Mouse (Mus musculus): ENCODE measurements around the gene Ms4a4c. TPM values are rescaled to one million over a fixed set of nuclear protein-coding genes. Genes with fewer than 3 reads are reported as not detected.

The Ms4a4c gene
- polyA plus RNA-seq, 1 experiment from 2014 or later, result 2.8 TPM

Other genes with a start within 250 kb of the Ms4a4c start
- not detected in 2 replicates for gene 1700025F22Rik, start 239.4 kb upstream of the Ms4a4c start, polyA plus RNA-seq (2015; fragmentation: Nextera tagmentation; extraction: Ambion mirVana)
- not detected in 2 replicates for gene Ms4a13, start 208.0 kb upstream of the Ms4a4c start, polyA plus RNA-seq (2015; fragmentation: Nextera tagmentation; extraction: Ambion mirVana)
- gene Ms4a12, start 172.3 kb upstream of the Ms4a4c start, polyA plus RNA-seq (2015; fragmentation: Nextera tagmentation; extraction: Ambion mirVana), result 0.17 and 0.20 TPM in 2 replicates
- gene Ms4a1, start 138.5 kb upstream of the Ms4a4c start, polyA plus RNA-seq (2015; fragmentation: Nextera tagmentation; extraction: Ambion mirVana), result 0.11 TPM in 1 of 2 replicates, not detected in the other
- not detected in 2 replicates for gene Ms4a5, start 120.9 kb upstream of the Ms4a4c start, polyA plus RNA-seq (2015; fragmentation: Nextera tagmentation; extraction: Ambion mirVana)
- gene Ms4a14, start 90.3 kb upstream of the Ms4a4c start, polyA plus RNA-seq (2015; fragmentation: Nextera tagmentation; extraction: Ambion mirVana), result 0.08 TPM in 1 of 2 replicates, not detected in the other
- gene Ms4a7, start 68.6 kb upstream of the Ms4a4c start, polyA plus RNA-seq (2015; fragmentation: Nextera tagmentation; extraction: Ambion mirVana), result 3.8 and 6.7 TPM in 2 replicates
- 10.5 and 10.7 TPM in 2 replicates for gene Ms4a4a, start 29.2 kb upstream of the Ms4a4c start, polyA plus RNA-seq (2015; fragmentation: Nextera tagmentation; extraction: Ambion mirVana)
- 0.56 and 1.1 TPM in 2 replicates for gene Ms4a4b, start 38.8 kb downstream of the Ms4a4c start, polyA plus RNA-seq (2015; fragmentation: Nextera tagmentation; extraction: Ambion mirVana)
- 9.3 and 12.4 TPM in 2 replicates for gene Ms4a6c, start 64.6 kb downstream of the Ms4a4c start, polyA plus RNA-seq (2015; fragmentation: Nextera tagmentation; extraction: Ambion mirVana)
- 0.17 and 0.29 TPM in 2 replicates for gene Gm8369, start 81.2 kb downstream of the Ms4a4c start, polyA plus RNA-seq (2015; fragmentation: Nextera tagmentation; extraction: Ambion mirVana)
- gene Ms4a6b, start 111.7 kb downstream of the Ms4a4c start, polyA plus RNA-seq (2015; fragmentation: Nextera tagmentation; extraction: Ambion mirVana), result 7.4 and 8.4 TPM in 2 replicates
- 4.8 and 5.1 TPM in 2 replicates for gene Ms4a4d, start 132.0 kb downstream of the Ms4a4c start, polyA plus RNA-seq (2015; fragmentation: Nextera tagmentation; extraction: Ambion mirVana)
- gene Ms4a6d, start 200.1 kb downstream of the Ms4a4c start, polyA plus RNA-seq (2015; fragmentation: Nextera tagmentation; extraction: Ambion mirVana), result 5.3 and 6.6 TPM in 2 replicates
- gene Ms4a2, start 218.9 kb downstream of the Ms4a4c start, polyA plus RNA-seq (2015; fragmentation: Nextera tagmentation; extraction: Ambion mirVana), result 0.34 and 1.1 TPM in 2 replicates
- 1.4 and 1.6 TPM in 2 replicates for gene Ms4a3, start 236.1 kb downstream of the Ms4a4c start, polyA plus RNA-seq (2015; fragmentation: Nextera tagmentation; extraction: Ambion mirVana)

Measured in stomach, embryonic 16.5 days (tissue).